Mouse (Mus musculus): ENCODE measurements around the gene Spats1.

Gene Spats1

DNA sequence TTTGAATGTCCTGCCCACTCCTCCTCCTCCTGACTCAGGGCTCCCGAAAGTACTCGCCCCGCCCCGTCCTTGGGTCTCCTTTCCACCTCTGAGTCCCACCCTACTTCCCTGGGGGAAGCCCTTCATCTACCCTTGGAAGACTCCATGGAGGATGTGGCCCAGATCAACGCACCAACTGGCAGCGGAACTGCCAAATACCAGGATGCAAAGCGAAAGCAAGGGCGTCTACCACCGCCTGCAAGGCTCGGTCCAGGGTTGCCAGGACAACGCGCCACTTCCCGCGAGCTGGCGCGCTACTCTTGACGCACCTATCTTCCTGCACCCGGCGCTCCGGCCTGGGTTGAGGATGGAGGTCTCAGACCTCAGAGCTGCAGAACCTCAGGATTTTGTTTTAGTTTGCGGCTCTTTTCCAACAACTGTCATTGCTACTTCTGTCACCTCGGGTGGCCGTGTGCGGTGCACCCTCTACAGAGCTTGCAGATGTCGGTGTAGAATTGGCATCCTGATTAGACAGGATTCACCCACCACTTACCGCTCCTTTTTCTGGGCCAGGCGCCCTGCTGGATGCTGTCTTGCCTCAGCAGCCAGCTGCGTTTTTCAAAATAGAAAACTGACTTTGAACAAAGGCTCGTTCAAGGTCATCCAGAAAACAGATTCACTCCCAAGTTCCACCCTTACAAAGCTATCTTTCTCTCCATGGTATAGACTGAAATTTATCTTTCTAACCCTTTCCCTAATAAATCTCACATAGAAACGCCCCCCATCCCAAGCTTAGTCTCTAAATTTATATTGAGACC is at the start of gene Spats1:
Spats1 (minus strand) TSS at position 747 of the 797 bp plus-strand sequence.
- peak; percentile 45 for DNase-seq (ENCODE audit: extremely low spot score)

GRCm38 (mm10) chr17:45524961-45525360 is 49.7 kb upstream of the Spats1 start:
- no peak for DNase-seq (ENCODE audit: extremely low spot score)

GRCm38 (mm10) chr17:45523263-45523662 is 48.0 kb upstream of the Spats1 start, which contains the start of gene Tcte1:
Tcte1 (plus strand) TSS chr17:45523434.
- peak; percentile 75 for DNase-seq (ENCODE audit: extremely low spot score)

DNA sequence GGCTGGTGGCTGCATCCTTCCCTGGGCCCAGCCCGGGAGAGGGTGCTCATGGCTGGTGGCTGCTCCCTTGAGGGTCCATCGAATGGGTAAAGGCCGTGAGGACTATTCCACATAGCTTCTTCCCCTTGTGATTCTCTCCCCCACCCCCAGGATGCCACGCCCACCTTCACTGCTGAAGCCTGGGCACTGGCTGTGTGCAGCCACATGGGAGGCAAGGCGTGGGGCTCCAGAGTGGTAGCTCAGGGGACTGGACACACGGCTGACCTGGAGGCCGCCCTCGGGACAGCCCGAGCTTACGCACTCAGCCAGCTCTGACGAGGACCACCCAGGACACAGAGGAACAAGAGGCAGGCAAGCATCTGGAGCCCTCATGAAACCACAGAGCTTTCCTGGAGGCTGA is 44.9 kb upstream of the Spats1 start:
- no peak for DNase-seq (ENCODE audit: extremely low spot score)

- DNase-seq (ENCODE audit: extremely low spot score): no peak
Measured at GRCm38 (mm10) chr17:45518766-45519475, 43.7 kb upstream of the Spats1 start.

DNA sequence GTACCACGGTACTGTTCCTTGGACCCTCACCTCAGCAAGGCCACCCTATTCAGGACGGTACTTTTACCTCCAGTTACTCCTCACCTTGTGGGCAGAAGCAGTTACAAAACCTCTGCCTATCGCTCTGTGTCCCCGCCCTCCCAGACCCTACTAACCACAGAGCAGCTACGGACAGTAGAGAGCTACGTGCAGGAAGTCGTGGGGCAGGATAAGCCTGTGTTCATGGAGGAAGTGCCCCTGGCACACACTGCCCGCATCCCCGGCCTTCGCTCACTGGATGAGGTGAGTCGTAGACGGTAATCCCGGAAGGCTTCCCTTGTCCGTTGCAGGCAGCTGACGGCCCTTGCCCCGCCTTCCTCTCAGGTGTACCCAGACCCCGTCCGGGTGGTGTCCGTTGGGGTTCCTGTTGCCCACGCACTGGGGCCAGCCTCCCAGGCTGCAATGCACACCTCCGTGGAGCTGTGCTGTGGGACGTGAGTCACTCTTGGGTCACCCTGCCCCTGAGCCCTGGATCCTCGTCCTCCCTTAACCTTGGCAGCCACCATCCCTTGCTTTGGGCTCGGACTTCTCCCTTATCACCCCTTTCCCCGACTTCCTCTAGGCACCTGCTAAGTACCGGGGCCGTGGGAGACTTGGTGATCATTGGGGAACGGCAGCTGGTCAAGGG is 42.5 kb upstream of the Spats1 start:
- no peak for DNase-seq (ENCODE audit: extremely low spot score)

DNA sequence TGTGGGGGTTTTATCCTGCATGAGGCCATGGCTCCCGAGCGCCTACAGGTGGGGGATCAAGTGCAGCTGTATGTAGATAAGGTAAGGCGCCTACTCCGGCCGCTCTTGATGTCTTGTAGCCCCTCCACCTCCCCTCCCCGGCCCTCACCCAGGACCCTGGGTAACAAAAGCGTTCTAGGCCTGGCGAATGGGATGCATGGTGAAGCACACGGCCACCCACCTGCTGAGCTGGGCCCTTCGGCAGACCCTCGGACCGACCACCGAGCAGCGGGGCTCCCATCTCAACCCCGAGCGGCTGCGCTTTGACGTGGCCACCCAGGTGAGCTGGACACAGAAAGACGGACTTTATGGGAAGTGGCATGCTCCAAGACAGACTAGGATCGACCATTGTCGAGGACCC is 41.9 kb upstream of the Spats1 start:
- DNase-seq (ENCODE audit: extremely low spot score): no peak

DNA sequence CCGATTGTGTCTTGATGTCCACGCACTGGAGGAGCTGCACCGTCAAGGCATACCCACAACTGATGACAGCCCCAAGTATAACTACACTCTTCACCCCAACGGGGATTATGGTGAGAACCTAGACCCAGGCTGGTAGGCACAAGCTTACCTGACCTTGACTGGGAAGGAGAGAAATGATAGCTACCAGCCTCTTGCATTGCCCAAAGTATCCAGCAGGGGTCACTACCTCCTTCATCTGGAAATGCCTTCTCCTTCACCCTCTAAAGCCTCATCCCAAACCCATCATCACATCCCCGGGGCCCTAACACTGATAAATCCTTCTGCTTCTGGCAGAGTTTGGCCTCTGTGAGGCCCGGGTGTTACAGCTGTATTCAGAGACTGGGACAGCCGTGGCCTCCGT is 41.3 kb upstream of the Spats1 start:
- DNase-seq (ENCODE audit: extremely low spot score): peak; percentile 72

DNA sequence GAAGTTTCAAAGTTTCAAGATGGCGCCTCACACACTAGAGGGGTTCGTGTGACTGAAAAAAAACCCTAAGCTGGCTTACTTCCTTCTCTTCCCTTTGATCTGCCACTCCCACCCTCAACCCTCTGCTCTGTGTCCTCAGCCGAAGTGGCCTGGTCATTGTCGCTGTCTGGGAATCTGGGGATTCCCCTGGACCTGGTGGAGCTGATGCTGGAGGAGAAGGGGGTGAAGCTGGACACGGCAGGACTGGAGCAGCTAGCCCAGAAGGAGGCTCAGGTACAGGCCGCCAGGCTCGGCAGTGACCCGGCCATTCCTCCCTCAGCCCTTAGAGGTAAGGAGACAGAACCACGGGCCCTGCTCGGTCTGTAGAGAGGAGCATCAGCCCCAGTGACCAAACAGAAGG is 40.6 kb upstream of the Spats1 start:
- DNase-seq (ENCODE audit: extremely low spot score): no peak

DNA sequence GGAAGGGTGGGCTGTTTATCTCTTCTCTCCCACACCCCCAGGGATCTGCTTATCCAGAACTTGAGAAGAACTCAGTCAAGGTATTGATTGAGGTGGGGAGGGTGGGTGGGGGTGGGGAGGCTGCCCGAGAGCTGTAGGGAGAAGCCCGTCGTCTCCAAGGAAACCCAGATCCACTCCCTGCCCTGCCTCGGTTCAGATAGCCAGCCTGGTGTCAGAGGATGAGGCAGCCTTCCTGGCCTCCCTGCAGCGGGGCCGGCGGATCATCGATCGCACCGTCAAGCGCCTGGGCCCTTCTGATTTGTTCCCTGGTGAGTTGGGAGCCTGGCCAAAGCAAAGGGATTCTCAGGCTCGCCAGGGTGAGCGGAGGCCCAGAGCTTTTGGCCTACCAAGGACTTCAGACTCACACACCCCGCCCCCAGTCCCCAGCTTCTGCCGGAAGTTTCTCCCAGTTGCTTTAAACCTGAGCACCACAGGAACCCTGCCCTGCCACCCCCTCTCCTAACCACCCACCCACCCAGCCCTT is 40.0 kb upstream of the Spats1 start:
- no peak for DNase-seq (ENCODE audit: extremely low spot score)

GRCm38 (mm10) chr17:45511757-45512156 is 36.5 kb upstream of the Spats1 start:
- no peak for DNase-seq (ENCODE audit: extremely low spot score)

GRCm38 (mm10) chr17:45510871-45511270 is 35.7 kb upstream of the Spats1 start:
- no peak for DNase-seq (ENCODE audit: extremely low spot score)

GRCm38 (mm10) chr17:45506700-45507189 is 31.5 kb upstream of the Spats1 start, which contains the start of gene Aars2:
Aars2 (plus strand) TSS chr17:45506841.
- peak; percentile 97 for DNase-seq (ENCODE audit: extremely low spot score)

DNA sequence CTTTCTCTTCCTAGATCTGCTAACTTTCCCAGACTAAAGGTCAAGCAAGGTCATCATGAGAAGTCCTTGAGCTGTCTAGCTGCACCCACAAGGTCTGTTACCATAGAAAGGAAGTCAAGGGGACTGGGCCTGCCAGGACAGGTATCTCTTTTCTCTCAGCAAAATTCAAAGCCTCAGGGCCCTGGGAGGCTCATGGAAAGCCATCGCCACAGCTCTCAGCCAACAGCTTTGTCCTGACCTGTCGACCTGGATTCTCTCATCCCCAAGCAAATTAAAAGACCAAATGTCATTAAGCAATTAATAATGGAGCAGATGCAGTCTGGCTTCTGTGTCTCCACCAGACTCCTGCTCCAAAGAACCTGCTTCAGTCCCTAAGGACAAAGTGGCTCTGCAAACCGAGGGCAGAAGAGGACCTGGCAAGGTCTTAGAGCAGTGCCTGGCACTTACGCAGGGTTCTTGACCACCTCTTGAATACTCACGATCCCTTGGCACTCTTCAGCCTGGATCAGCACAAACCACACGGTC is 30.8 kb upstream of the Spats1 start:
- no peak for DNase-seq (ENCODE audit: extremely low spot score)

DNA sequence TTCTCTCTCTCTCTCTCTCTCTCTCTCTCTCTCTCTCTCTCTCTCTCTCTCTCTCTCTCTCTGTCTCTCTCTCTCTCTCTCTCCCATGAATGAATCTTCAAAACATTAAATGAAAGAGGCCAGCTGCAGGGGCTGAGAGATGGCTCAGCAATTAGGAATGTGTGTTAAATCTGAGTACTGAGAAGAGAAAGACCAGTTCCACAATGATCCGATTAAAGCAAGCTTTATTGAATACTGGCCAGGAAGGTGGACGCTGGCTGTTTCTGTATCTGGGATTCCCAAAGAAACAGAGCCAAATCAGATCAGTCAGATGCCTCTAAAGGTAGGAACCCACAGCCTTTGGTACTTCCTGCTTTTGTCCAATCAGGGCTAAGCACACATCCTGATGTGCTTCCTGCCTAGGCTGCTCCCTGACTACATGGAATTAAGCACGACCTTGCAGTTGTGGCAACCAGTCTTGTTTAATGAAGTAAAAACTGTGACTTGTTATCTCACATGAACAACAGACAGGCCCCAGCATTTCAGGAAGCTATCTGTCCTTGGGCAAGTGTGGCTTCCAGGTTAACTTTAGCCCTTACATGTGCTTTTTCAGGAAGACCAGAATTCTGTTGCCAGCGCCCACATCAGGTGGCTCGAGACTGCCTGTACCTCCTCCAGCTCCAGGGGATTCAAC is 28.2 kb upstream of the Spats1 start:
- DNase-seq (ENCODE audit: extremely low spot score): no peak

GRCm38 (mm10) chr17:45502324-45502723 is 27.1 kb upstream of the Spats1 start:
- DNase-seq (ENCODE audit: extremely low spot score): no peak

GRCm38 (mm10) chr17:45500981-45501380 is 25.8 kb upstream of the Spats1 start:
- no peak for DNase-seq (ENCODE audit: extremely low spot score)

- DNase-seq (ENCODE audit: extremely low spot score): no peak
Measured at GRCm38 (mm10) chr17:45499516-45499915, 24.3 kb upstream of the Spats1 start.

DNA sequence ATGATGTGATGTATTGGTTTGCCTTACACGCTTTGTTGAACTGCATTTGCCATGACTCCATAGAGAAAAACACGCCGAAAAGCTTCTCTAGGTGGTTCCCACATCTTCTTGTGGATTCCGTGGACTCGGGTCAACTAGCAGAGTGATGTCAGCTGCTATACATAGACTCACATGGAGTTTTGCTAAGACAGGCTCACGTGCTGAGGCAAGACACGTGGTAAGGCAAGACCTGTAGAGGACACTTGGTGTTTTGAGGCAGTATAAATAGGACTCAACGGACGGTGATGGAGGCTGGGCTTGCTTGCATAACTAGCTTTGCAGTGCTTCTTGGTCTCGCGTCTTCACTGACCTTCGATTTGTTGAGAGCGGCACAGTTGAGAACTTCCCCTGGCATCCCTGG is 23.2 kb upstream of the Spats1 start:
- no peak for DNase-seq (ENCODE audit: extremely low spot score)

DNA sequence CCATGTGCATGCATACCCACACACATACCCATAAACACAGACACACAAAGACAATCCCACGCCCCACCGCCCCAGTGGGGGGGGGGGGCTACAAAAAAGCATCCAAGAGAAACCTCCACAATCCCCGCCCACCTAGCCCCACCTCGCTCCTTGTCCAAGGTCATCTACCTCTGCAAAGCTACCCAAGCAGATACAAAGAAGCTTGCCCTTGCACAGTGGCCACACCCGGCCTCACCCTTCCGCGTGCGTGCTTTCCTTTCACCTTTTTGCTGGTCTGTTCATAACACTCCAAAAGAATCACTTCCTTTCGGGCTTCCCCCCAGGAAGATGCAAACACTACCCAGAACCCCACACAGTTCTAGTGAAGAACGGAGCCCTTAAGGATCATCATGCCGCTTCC is 20.2 kb upstream of the Spats1 start:
- no peak for DNase-seq (ENCODE audit: extremely low spot score)

DNA sequence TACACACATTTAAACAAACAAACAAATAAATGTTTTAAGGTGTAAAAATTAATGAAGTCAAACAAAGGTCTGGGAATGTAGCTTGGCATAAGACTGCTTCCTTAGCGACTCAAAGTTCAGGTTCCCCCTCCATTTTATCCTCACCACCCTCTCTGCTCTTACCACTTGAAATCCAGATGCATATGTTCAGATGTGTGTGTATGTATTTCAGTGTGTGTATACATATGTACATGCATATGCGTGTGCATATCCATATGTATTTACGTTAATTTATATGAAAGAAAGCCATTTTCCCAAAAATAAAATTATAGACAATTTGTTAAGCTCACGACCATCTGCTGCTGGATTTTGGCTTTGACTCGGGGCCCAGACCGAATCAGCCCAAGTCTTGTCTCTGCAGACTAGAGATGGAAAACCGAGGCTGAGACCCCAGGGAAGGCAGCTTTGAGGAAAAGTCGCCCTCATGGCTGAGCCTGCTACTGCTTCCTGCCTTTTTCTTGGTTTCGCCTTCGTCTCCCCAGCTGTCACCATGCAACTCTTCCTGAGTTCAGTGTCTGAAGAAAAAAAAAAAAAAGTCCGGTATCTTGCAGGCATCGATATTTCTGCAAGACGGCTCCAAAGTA is 15.4 kb upstream of the Spats1 start:
- no peak for DNase-seq (ENCODE audit: extremely low spot score)
